Mouse (Mus musculus): ENCODE data around the gene Gm10271. TPM values are rescaled to one million over a fixed set of nuclear protein-coding genes. Genes with fewer than 3 reads are reported as not detected.

The Gm10271 gene
- polyA plus RNA-seq, 1 experiment from 2014 or later = not detected

- 75% methylated on average over 5 of the region's 5 CpGs for WGBS
- Histone ChIP-seq H3K27me3 (ENCODE audit: control insufficient read depth, insufficient read depth, low read length) (no peaks in the 10 kb centered on the region), H3K36me3 (ENCODE audit: control insufficient read depth, insufficient read depth, low read length) (no peaks in the 10 kb centered on the region), H3K27ac (ENCODE audit: low read depth, low read length) (no peak overlapping the region), H3K9ac (ENCODE audit: low read length) (no peak overlapping the region), H3K4me3 (ENCODE audit: low read depth, low read length) (no peak overlapping the region), H3K9me3 (ENCODE audit: control insufficient read depth, low read length) (no peaks in the 10 kb centered on the region), H3K4me2 (ENCODE audit: low read depth, low read length, severe bottlenecking) (no peak overlapping the region), H3K4me1 (replicated peaks; ENCODE audit: control insufficient read depth, insufficient read depth, low read length) (no peaks in the 10 kb centered on the region)
- no peak for ATAC-seq (replicated peaks; ENCODE audit: low FRiP score)
- no peak for DNase-seq (ENCODE audit: low spot score)
Observed at GRCm38 (mm10) chr10:116965297-116965696, 7.1 kb downstream of the Gm10271 start.

GRCm38 (mm10) chr10:116964571-116964970, 7.8 kb downstream of the Gm10271 start:
- Histone ChIP-seq H3K9me3 (ENCODE audit: control insufficient read depth, low read length) (no peaks in the 10 kb centered on the region), H3K36me3 (ENCODE audit: control insufficient read depth, insufficient read depth, low read length) (no peaks in the 10 kb centered on the region), H3K4me3 (ENCODE audit: low read depth, low read length) (no peak overlapping the region), H3K27ac (ENCODE audit: low read depth, low read length) (no peak overlapping the region), H3K4me1 (replicated peaks; ENCODE audit: control insufficient read depth, insufficient read depth, low read length) (no peaks in the 10 kb centered on the region), H3K4me2 (ENCODE audit: low read depth, low read length, severe bottlenecking) (no peak overlapping the region), H3K27me3 (ENCODE audit: control insufficient read depth, insufficient read depth, low read length) (no peaks in the 10 kb centered on the region), H3K9ac (ENCODE audit: low read length) (no peak overlapping the region)
- no peak for ATAC-seq (replicated peaks; ENCODE audit: low FRiP score)
- 94% methylated on average over 4 of the region's 4 CpGs for WGBS
- DNase-seq (ENCODE audit: low spot score) = no peak

- DNase-seq (ENCODE audit: low spot score) = no peak
- no peaks in the 10 kb centered on the region for H3K9me3 ChIP-seq (ENCODE audit: control insufficient read depth, low read length)
- H3K27me3 ChIP-seq (ENCODE audit: control insufficient read depth, insufficient read depth, low read length) = no peaks in the 10 kb centered on the region
- no peaks in the 10 kb centered on the region for H3K36me3 ChIP-seq (ENCODE audit: control insufficient read depth, insufficient read depth, low read length)
- H3K4me2 ChIP-seq (ENCODE audit: low read depth, low read length, severe bottlenecking) = no peak overlapping the region
- WGBS = 85% methylated on average over 11 of the region's 11 CpGs
- H3K9ac ChIP-seq (ENCODE audit: low read length) = no peak overlapping the region
- H3K27ac ChIP-seq (ENCODE audit: low read depth, low read length) = no peak overlapping the region
- no peak overlapping the region for H3K4me3 ChIP-seq (ENCODE audit: low read depth, low read length)
- no peak for ATAC-seq (replicated peaks; ENCODE audit: low FRiP score)
- no peaks in the 10 kb centered on the region for H3K4me1 ChIP-seq (replicated peaks; ENCODE audit: control insufficient read depth, insufficient read depth, low read length)
Observed at GRCm38 (mm10) chr10:116964084-116964483, 8.3 kb downstream of the Gm10271 start.

- Histone ChIP-seq H3K9me3 (ENCODE audit: control insufficient read depth, low read length) (no peaks in the 10 kb centered on the region), H3K4me2 (ENCODE audit: low read depth, low read length, severe bottlenecking) (no peak overlapping the region), H3K27me3 (ENCODE audit: control insufficient read depth, insufficient read depth, low read length) (no peaks in the 10 kb centered on the region), H3K4me1 (replicated peaks; ENCODE audit: control insufficient read depth, insufficient read depth, low read length) (no peaks in the 10 kb centered on the region), H3K4me3 (ENCODE audit: low read depth, low read length) (no peak overlapping the region), H3K9ac (ENCODE audit: low read length) (no peak overlapping the region), H3K36me3 (ENCODE audit: control insufficient read depth, insufficient read depth, low read length) (no peaks in the 10 kb centered on the region), H3K27ac (ENCODE audit: low read depth, low read length) (no peak overlapping the region)
- ATAC-seq (replicated peaks; ENCODE audit: low FRiP score) (no peak), DNase-seq (ENCODE audit: low spot score) (no peak)
- 63% methylated on average over 17 of the region's 17 CpGs for WGBS
Observed at GRCm38 (mm10) chr10:116962803-116963202, 9.6 kb downstream of the Gm10271 start.

- no peak overlapping the region for H3K9ac ChIP-seq (ENCODE audit: low read length)
- no peaks in the 10 kb centered on the region for H3K36me3 ChIP-seq (ENCODE audit: control insufficient read depth, insufficient read depth, low read length)
- no peak for ATAC-seq (replicated peaks; ENCODE audit: low FRiP score)
- H3K9me3 ChIP-seq (ENCODE audit: control insufficient read depth, low read length) = no peaks in the 10 kb centered on the region
- no peaks in the 10 kb centered on the region for H3K27me3 ChIP-seq (ENCODE audit: control insufficient read depth, insufficient read depth, low read length)
- H3K4me1 ChIP-seq (replicated peaks; ENCODE audit: control insufficient read depth, insufficient read depth, low read length) = no peaks in the 10 kb centered on the region
- DNase-seq (ENCODE audit: low spot score) = no peak
- no peak overlapping the region for H3K4me2 ChIP-seq (ENCODE audit: low read depth, low read length, severe bottlenecking)
- 84% methylated on average over 14 of the region's 14 CpGs for WGBS
- H3K4me3 ChIP-seq (ENCODE audit: low read depth, low read length) = no peak overlapping the region
- H3K27ac ChIP-seq (ENCODE audit: low read depth, low read length) = no peak overlapping the region
Observed at GRCm38 (mm10) chr10:116962152-116962551, 10.3 kb downstream of the Gm10271 start.

GRCm38 (mm10) chr10:116957867-116958551, 14.4 kb downstream of the Gm10271 start:
- H3K4me1 ChIP-seq (replicated peaks; ENCODE audit: control insufficient read depth, insufficient read depth, low read length) = no peaks in the 10 kb centered on the region
- ATAC-seq (replicated peaks; ENCODE audit: low FRiP score) = no peak
- H3K4me2 ChIP-seq (ENCODE audit: low read depth, low read length, severe bottlenecking) = no peak overlapping the region
- H3K9ac ChIP-seq (ENCODE audit: low read length) = no peak overlapping the region
- no peak for DNase-seq (ENCODE audit: low spot score)
- H3K27me3 ChIP-seq (ENCODE audit: control insufficient read depth, insufficient read depth, low read length) = no peaks in the 10 kb centered on the region
- no peaks in the 10 kb centered on the region for H3K9me3 ChIP-seq (ENCODE audit: control insufficient read depth, low read length)
- H3K27ac ChIP-seq (ENCODE audit: low read depth, low read length) = no peak overlapping the region
- WGBS = 70% methylated on average over 5 of the region's 5 CpGs
- H3K36me3 ChIP-seq (ENCODE audit: control insufficient read depth, insufficient read depth, low read length) = no peaks in the 10 kb centered on the region
- H3K4me3 ChIP-seq (ENCODE audit: low read depth, low read length) = no peak overlapping the region

- no peak overlapping the region for H3K4me2 ChIP-seq (ENCODE audit: low read depth, low read length, severe bottlenecking)
- no peak overlapping the region for H3K27ac ChIP-seq (ENCODE audit: low read depth, low read length)
- no peaks in the 10 kb centered on the region for H3K27me3 ChIP-seq (ENCODE audit: control insufficient read depth, insufficient read depth, low read length)
- H3K36me3 ChIP-seq (ENCODE audit: control insufficient read depth, insufficient read depth, low read length) = no peaks in the 10 kb centered on the region
- no peaks in the 10 kb centered on the region for H3K4me1 ChIP-seq (replicated peaks; ENCODE audit: control insufficient read depth, insufficient read depth, low read length)
- no peak for DNase-seq (ENCODE audit: low spot score)
- no peaks in the 10 kb centered on the region for H3K9me3 ChIP-seq (ENCODE audit: control insufficient read depth, low read length)
- H3K9ac ChIP-seq (ENCODE audit: low read length) = no peak overlapping the region
- ATAC-seq (replicated peaks; ENCODE audit: low FRiP score) = no peak
- 92% methylated on average over 11 of the region's 11 CpGs for WGBS
- H3K4me3 ChIP-seq (ENCODE audit: low read depth, low read length) = no peak overlapping the region
Observed at GRCm38 (mm10) chr10:116956483-116957158, 15.8 kb downstream of the Gm10271 start.

GRCm38 (mm10) chr10:116955191-116955590, 17.2 kb downstream of the Gm10271 start:
- DNase-seq (ENCODE audit: low spot score) = no peak
- no peak overlapping the region for H3K9ac ChIP-seq (ENCODE audit: low read length)
- no peaks in the 10 kb centered on the region for H3K36me3 ChIP-seq (ENCODE audit: control insufficient read depth, insufficient read depth, low read length)
- no peak overlapping the region for H3K4me3 ChIP-seq (ENCODE audit: low read depth, low read length)
- no peak overlapping the region for H3K27ac ChIP-seq (ENCODE audit: low read depth, low read length)
- no peak overlapping the region for H3K4me2 ChIP-seq (ENCODE audit: low read depth, low read length, severe bottlenecking)
- no peaks in the 10 kb centered on the region for H3K9me3 ChIP-seq (ENCODE audit: control insufficient read depth, low read length)
- ATAC-seq (replicated peaks; ENCODE audit: low FRiP score) = no peak
- no peaks in the 10 kb centered on the region for H3K27me3 ChIP-seq (ENCODE audit: control insufficient read depth, insufficient read depth, low read length)
- H3K4me1 ChIP-seq (replicated peaks; ENCODE audit: control insufficient read depth, insufficient read depth, low read length) = no peaks in the 10 kb centered on the region
- whole genome bisulfite sequencing = 93% methylated on average over 6 of the region's 6 CpGs

- ATAC-seq (replicated peaks; ENCODE audit: low FRiP score) (no peak), DNase-seq (ENCODE audit: low spot score) (no peak)
- no peaks in the 10 kb centered on the region for H3K4me1 ChIP-seq (replicated peaks; ENCODE audit: control insufficient read depth, insufficient read depth, low read length)
- H3K36me3 ChIP-seq (ENCODE audit: control insufficient read depth, insufficient read depth, low read length) = no peaks in the 10 kb centered on the region
- 34% methylated on average over 5 of the region's 5 CpGs for WGBS
- H3K4me3 ChIP-seq (ENCODE audit: low read depth, low read length) = peak overlapping the region; percentile 86
- no peak overlapping the region for H3K9ac ChIP-seq (ENCODE audit: low read length)
- no peaks in the 10 kb centered on the region for H3K27me3 ChIP-seq (ENCODE audit: control insufficient read depth, insufficient read depth, low read length)
- no peak overlapping the region for H3K27ac ChIP-seq (ENCODE audit: low read depth, low read length)
- H3K4me2 ChIP-seq (ENCODE audit: low read depth, low read length, severe bottlenecking) = peak overlapping the region; percentile 43; the same call in 1 of the 2 replicates
- H3K9me3 ChIP-seq (ENCODE audit: control insufficient read depth, low read length) = no peaks in the 10 kb centered on the region
Observed at GRCm38 (mm10) chr10:116950886-116951285, 21.5 kb downstream of the Gm10271 start.
